Mouse (Mus musculus) kidney, adult 2 months (tissue): ENCODE data around the gene Krt28. TPM values are rescaled to one million over a fixed set of nuclear protein-coding genes. Genes with fewer than 3 reads are reported as not detected.
A peak's percentile ranks its signal among the peaks of the same experiment; 100 is the strongest.

ENCODE experiments used
- DNase-seq: peaks from one replicate; pipeline ENCODE4 v3.0.0; 2021
- H3K27ac ChIP-seq: fragments of 200-500 bp; 2 replicates; pipeline ENCODE4 v1.5.1; 2012; ENCODE audit warnings: low read depth, low read length, control low read depth, inconsistent platforms; ENCODE audit not compliant: insufficient read depth
- H3K27me3 ChIP-seq: fragments of 200-500 bp; replicated peaks from 2 replicates; pipeline ENCODE4 v1.6.1; 2012; ENCODE audit warnings: mild to moderate bottlenecking, moderate library complexity, low read length, inconsistent platforms; ENCODE audit not compliant: control insufficient read depth, insufficient read depth
- H3K36me3 ChIP-seq: fragments of 200-500 bp; 2 replicates; pipeline ENCODE4 v1.6.1; 2012; ENCODE audit warnings: mild to moderate bottlenecking, moderate library complexity, low read length, inconsistent platforms; ENCODE audit not compliant: control insufficient read depth, insufficient read depth
- H3K4me1 ChIP-seq: fragments of 200-500 bp; 2 replicates; pipeline ENCODE4 v1.6.1; 2011; ENCODE audit warnings: low read length; ENCODE audit not compliant: control insufficient read depth, insufficient read depth
- H3K4me3 ChIP-seq: fragments of 200-500 bp; 2 replicates; pipeline ENCODE4 v1.5.1; 2011; ENCODE audit warnings: mild to moderate bottlenecking, low read depth, low read length, control low read depth; ENCODE audit not compliant: insufficient read depth
- CTCF ChIP-seq: fragments of 200-500 bp; conservative IDR thresholded peaks from 2 replicates; pipeline ENCODE4 v1.5.1; 2011; ENCODE audit warnings: low read depth, mild to moderate bottlenecking, control low read depth, low read length, moderate library complexity, mixed read lengths; ENCODE audit not compliant: insufficient read depth, insufficient read length
- POLR2A ChIP-seq: fragments of 200-500 bp; IDR thresholded peaks from one replicate; pipeline ENCODE4 v1.6.1; 2011; ENCODE audit warnings: low read depth, low read length, control low read depth
- WGBS: fragments of 180-500 bp; shearing (Covaris S2); methylation state at CpG from one replicate; pipeline ENCODE4 v1.1.7; 2018; 5-methylcytosine and 5-hydroxymethylcytosine counted together
- polyA plus RNA-seq: library from polyadenylated mRNA; depleted of rRNA; stranded (reverse); fragments of >200 nt; gene quantifications from 2 replicates; pipeline ENCODE4 v1.2.3, GENCODE M21; 2012

The Krt28 gene
- polyA plus RNA-seq, 1 experiment = not detected

DNA sequence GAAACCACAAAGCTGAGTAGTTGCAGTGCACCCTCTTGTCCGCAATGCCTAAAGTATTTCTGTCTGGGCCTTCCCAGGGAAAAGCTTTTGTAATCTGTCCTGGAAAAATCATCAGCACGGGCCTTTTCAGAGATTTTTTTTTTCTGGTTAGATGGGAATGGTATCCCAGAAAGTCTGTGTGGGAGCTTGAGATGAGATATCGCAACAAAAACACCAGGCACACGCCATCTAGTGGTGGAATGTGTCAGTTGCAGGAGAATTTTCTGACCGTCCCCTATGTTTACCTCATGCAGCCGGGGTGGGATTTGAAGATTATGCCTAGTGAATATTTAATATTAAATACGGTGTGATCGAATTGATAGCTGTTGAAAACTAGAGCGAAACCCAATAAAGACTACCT lies 10.3 kb downstream of the Krt28 start:
- Histone ChIP-seq H3K36me3 (no peaks in the 10 kb centered on the region), H3K4me1 (no peaks in the 10 kb centered on the region), H3K27ac (no peak overlapping the region), H3K4me3 (no peak overlapping the region), H3K27me3 (no peaks in the 10 kb centered on the region)
- no peak for TF ChIP-seq POLR2A
- TF ChIP-seq CTCF = peak; percentile 57
- peak; percentile 17 for DNase-seq
- WGBS = 19% methylated on average over 9 of the region's 9 CpGs

DNA sequence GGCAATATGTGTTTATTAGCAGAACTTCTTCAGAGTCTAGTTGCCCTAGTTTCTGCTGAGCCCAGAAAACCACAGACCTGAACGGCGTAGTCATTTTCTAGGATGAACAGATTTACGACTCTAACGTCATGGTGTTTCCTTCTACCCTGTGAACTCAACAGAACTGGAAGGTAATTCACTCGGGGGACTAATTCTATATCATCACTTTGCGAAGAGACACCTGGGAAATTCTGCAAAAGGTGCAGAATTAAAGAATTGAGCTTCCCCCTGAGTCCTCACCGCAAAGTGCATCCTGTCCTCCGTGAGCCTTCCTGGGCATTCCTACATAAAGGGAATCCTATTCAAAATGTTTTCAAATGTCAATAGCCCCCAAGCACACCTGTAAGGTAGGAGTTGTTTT lies 13.3 kb downstream of the Krt28 start:
- WGBS = 64% methylated on average over 8 of the region's 8 CpGs

DNA sequence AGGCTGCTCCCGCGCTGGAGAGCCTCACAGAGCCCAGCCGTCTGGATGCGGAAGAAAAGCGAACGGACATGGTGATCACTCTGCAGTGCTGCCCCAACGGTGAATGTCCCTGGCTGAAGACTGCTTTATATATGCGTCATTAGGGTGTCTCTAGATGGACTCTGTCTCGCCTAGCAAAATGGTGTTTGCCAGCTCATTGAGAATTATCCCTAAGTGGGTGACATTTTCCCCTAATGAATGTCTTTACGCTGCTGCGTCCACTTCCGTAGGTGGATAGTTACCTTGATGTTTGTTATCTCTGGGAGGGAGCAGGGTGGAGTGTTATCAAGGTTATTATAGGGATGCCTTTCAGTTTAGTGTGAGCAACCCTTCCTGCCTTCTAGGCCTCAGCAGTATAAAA lies 23.7 kb downstream of the Krt28 start, which contains the start of gene Krt27:
Gene Krt27, minus strand, starts transcription at position 101 of the 400 bp plus-strand sequence.
- Histone ChIP-seq H3K27ac (no peak within 1 kb of the TSS), H3K36me3 (no peaks in the 10 kb centered on the region), H3K4me3 (no peak within 1 kb of the TSS), H3K4me1 (no peaks in the 10 kb centered on the region), H3K27me3 (peaks cover 1% of the 10 kb centered on the region; the same call in 1 of the 2 replicates)
- no peak for DNase-seq
- WGBS = 77% methylated on average over 12 of the region's 12 CpGs
- TF ChIP-seq POLR2A = no peak
- no peak for TF ChIP-seq CTCF

More for the DNA sequence above, 13.3 kb downstream of the Krt28 start:
- no peaks in the 10 kb centered on the region for H3K4me1 ChIP-seq
- no peak for DNase-seq
- H3K4me3 ChIP-seq = no peak overlapping the region
- no peak overlapping the region for H3K27ac ChIP-seq
- TF ChIP-seq POLR2A = no peak
- TF ChIP-seq CTCF = no peak
- no peaks in the 10 kb centered on the region for H3K36me3 ChIP-seq
- no peaks in the 10 kb centered on the region for H3K27me3 ChIP-seq

DNA sequence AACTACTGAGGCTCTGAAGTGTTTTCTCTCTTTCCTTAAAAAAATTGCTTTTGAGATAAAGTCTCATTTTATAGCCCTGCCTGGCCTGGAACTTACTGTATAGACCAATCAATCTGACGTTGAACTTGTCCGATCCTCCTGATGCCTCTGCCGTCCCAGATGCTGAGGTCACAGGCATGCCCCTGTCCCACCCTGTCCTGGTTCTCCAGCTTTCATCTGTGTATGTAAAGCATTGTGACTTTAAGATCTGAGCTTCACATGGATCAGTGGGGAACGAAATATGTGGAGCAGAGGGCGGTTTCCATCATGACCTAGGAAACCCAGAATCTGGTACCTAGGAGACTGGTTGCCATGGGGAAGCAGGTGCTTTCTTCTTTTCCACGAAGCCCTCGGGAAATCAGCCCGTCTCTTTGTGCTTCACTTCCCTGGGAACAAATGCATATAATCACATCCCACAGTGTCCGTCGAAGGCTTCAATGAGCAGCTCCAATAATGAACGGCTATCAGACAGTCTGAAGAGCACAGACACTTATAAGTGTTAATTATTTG lies 35.3 kb downstream of the Krt28 start:
- Histone ChIP-seq H3K4me1 (no peaks in the 10 kb centered on the region), H3K4me3 (no peak overlapping the region), H3K27ac (no peak overlapping the region), H3K36me3 (no peaks in the 10 kb centered on the region), H3K27me3 (no peaks in the 10 kb centered on the region)
- no peak for TF ChIP-seq POLR2A
- no peak for TF ChIP-seq CTCF
- DNase-seq = no peak
- 67% methylated on average over 11 of the region's 11 CpGs for WGBS

DNA sequence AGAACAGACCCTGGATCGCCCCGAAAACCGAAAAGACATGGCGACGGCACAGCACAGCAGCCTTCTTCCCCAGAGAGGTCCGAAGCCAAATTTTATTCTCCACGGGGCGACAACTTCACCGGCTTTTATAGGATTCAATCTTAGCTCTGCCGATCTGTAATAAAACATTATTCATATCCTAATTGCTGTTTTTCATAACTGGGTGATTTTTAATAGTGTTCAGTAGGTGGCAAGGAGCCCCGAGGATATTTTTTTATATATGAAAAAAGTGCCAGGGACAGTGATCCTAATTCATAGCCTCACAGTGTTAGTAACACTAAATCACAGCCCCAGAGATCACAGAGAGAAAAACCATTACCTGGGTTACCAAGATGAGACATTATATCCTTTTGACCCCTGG lies 36.8 kb downstream of the Krt28 start, which contains the start of gene Krt26:
Gene Krt26, minus strand, starts transcription at position 101 of the 400 bp plus-strand sequence.
- Histone ChIP-seq H3K4me3 (no peak within 1 kb of the TSS), H3K27me3 (no peaks in the 10 kb centered on the region), H3K27ac (no peak within 1 kb of the TSS), H3K36me3 (no peaks in the 10 kb centered on the region), H3K4me1 (no peaks in the 10 kb centered on the region)
- no peak for TF ChIP-seq CTCF
- no peak for TF ChIP-seq POLR2A
- DNase-seq = no peak
- WGBS = 92% methylated on average over 11 of the region's 11 CpGs

DNA sequence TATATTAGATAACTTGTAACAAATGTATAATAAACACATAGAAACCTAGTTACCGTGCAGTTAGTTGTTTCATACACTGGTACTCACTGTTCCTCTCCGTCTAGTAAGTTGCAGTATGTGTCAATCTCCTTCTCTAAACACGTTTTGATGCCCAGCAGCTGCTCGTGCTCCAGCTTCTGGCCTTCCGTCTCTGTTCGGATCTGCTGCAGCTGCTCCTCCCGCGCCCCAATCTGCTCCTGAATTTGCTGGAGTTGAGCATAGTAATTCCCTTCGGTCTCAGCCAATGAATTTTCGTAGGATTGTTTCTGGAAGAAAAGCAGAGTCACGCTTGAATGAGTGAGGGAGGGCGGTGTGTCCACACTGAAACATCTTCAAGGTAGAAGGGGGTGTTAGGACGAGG lies 41.3 kb downstream of the Krt28 start:
- no peaks in the 10 kb centered on the region for H3K4me1 ChIP-seq
- no peaks in the 10 kb centered on the region for H3K36me3 ChIP-seq
- WGBS = 36% methylated on average over 13 of the region's 13 CpGs
- no peak for TF ChIP-seq CTCF
- TF ChIP-seq POLR2A = no peak
- no peaks in the 10 kb centered on the region; the same call in 1 of the 2 replicates for H3K27me3 ChIP-seq
- no peak overlapping the region for H3K4me3 ChIP-seq
- DNase-seq = no peak
- H3K27ac ChIP-seq = no peak overlapping the region

DNA sequence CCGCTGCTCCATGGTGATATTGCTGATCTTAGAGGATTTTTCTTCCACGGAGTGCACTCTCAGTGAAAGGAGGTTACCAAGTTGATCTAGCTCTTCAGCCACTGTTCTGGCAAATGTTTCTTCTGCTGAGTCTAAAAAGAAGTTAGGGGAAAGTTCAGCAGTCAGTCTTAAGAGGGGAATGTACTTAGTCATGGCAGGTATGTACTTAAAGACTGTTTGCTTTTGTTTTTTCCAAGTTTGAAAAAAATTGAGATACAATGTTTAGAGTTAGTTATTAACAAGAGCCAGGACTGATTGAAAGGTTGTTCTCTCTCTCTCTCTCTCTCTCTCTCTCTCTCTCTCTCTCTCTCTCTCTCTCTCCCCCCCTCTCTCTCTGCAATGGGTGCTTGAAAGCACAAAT lies 45.0 kb downstream of the Krt28 start:
- H3K27ac ChIP-seq = no peak overlapping the region
- H3K4me1 ChIP-seq = no peaks in the 10 kb centered on the region
- WGBS = 51% methylated on average over 2 of the region's 2 CpGs
- H3K4me3 ChIP-seq = no peak overlapping the region
- TF ChIP-seq CTCF (no peak), POLR2A (no peak)
- no peaks in the 10 kb centered on the region for H3K36me3 ChIP-seq
- DNase-seq = no peak
- no peaks in the 10 kb centered on the region; the same call in 1 of the 2 replicates for H3K27me3 ChIP-seq

DNA sequence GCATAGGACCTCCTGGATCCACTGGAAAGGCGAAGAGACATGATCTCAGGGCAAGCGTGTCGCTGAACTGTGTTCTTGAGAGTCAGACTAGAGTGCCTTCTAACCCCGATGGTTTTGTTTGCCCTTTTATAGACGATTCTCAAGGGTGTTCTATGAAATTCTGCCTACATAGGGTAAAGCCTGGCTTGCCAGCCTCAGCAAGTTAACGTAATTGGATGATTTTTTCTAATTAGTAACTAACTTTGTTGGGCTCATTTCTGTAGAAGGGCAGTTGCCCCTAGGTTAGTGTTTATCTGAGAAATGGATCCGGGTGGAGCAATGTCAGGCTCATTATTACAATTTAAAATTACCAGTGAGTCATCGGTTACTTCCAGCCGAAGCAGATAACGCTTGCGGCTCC lies 51.9 kb downstream of the Krt28 start, which contains the start of gene Krt25:
Gene Krt25, minus strand, starts transcription at position 101 of the 400 bp plus-strand sequence.
- Histone ChIP-seq H3K4me3 (no peak within 1 kb of the TSS), H3K4me1 (no peaks in the 10 kb centered on the region), H3K27me3 (no peaks in the 10 kb centered on the region), H3K27ac (no peak within 1 kb of the TSS), H3K36me3 (no peaks in the 10 kb centered on the region)
- 86% methylated on average over 11 of the region's 11 CpGs for WGBS
- DNase-seq = no peak
- TF ChIP-seq CTCF = no peak
- no peak for TF ChIP-seq POLR2A
